Mouse (Mus musculus) CH12.LX (cell line): ENCODE measurements around the gene Stard10. TPM values are rescaled to one million over a fixed set of nuclear protein-coding genes. Genes with fewer than 3 reads are reported as not detected.

Experiments used
- DNase-seq: peaks from one replicate; pipeline ENCODE4 v3.0.0-alpha.2; 2013; ENCODE audit errors: extremely low read depth
- H3K27ac ChIP-seq: 2 replicates; pipeline ENCODE4 v1.5.1; 2012; ENCODE audit warnings: low read depth, mild to moderate bottlenecking, control low read depth, moderate library complexity; ENCODE audit not compliant: insufficient read depth
- H3K27me3 ChIP-seq: replicated peaks from 2 replicates; pipeline ENCODE3; 2012; ENCODE audit warnings: inconsistent platforms
- H3K36me3 ChIP-seq, 2 experiments: replicated peaks in 1 of 2; 2 replicates each; pipeline versions ENCODE3 to v1.6.1; 2012; ENCODE audit warnings: inconsistent platforms in 1 of 2, low read length in 1 of 2, mild to moderate bottlenecking in 1 of 2, mixed read lengths in 1 of 2, moderate library complexity in 1 of 2; ENCODE audit not compliant: control insufficient read depth in 1 of 2, insufficient read depth in 1 of 2
- H3K4me1 ChIP-seq, 2 experiments: 2 replicates each; pipeline ENCODE4 v1.6.1; 2012; ENCODE audit warnings: inconsistent platforms in 1 of 2, moderate library complexity in 1 of 2; ENCODE audit not compliant: insufficient read depth in 2 of 2, control insufficient read depth in 1 of 2
- H3K4me2 ChIP-seq: 2 replicates; pipeline ENCODE4 v1.6.1; 2012; ENCODE audit warnings: low read depth, mild to moderate bottlenecking, control low read depth; ENCODE audit not compliant: poor library complexity, insufficient read depth, severe bottlenecking
- H3K4me3 ChIP-seq, 3 experiments: fragments of 150-350 bp in 1 of 3; sonication (generic) in 1 of 3; replicated peaks in 1 of 3; 2 replicates each; pipeline versions ENCODE3 to v1.5.1; 2011 to 2012; ENCODE audit warnings: low read depth in 2 of 3, low read length in 2 of 3, mild to moderate bottlenecking in 2 of 3, moderate library complexity in 2 of 3, control low read depth in 1 of 3, improper control_type of control experiment in 1 of 3, inconsistent platforms in 1 of 3, mixed read lengths in 1 of 3; ENCODE audit not compliant: poor library complexity in 1 of 3
- H3K79me2 ChIP-seq: replicated peaks from 2 replicates; pipeline ENCODE4 v1.6.1; 2012; ENCODE audit warnings: mild to moderate bottlenecking, moderate library complexity; ENCODE audit not compliant: control insufficient read depth, poor library complexity, insufficient read depth, severe bottlenecking; ENCODE audit errors: extremely low read depth
- H3K9ac ChIP-seq: 2 replicates; pipeline ENCODE4 v1.6.1; 2012; ENCODE audit warnings: low read depth, mild to moderate bottlenecking, control low read depth, moderate library complexity; ENCODE audit not compliant: insufficient read depth
- H3K9me3 ChIP-seq: replicated peaks from 2 replicates; pipeline ENCODE3; 2012; ENCODE audit warnings: low read length, inconsistent platforms, mixed read lengths
- CHD1 ChIP-seq: IDR thresholded peaks from 2 replicates; pipeline ENCODE4 v1.6.1; 2012; ENCODE audit warnings: low read depth, low read length, improper control_type of control experiment, inconsistent platforms
- HCFC1 ChIP-seq: IDR thresholded peaks from 2 replicates; pipeline ENCODE4 v1.6.1; 2012; ENCODE audit warnings: low read depth, mild to moderate bottlenecking, inconsistent platforms, low read length, improper control_type of control experiment
- JUN ChIP-seq: IDR thresholded peaks from 2 replicates; pipeline ENCODE4 v1.6.1; 2011; ENCODE audit warnings: low read depth, mild to moderate bottlenecking, low read length, improper control_type of control experiment, moderate library complexity; ENCODE audit not compliant: insufficient read depth
- MAZ ChIP-seq: IDR thresholded peaks from 2 replicates; pipeline ENCODE4 v1.6.1; 2012; ENCODE audit warnings: low read depth, mild to moderate bottlenecking, inconsistent platforms, low read length, improper control_type of control experiment, moderate library complexity
- NRF1 ChIP-seq: IDR thresholded peaks from 2 replicates; pipeline ENCODE4 v1.6.1; 2014; ENCODE audit warnings: low read depth, mild to moderate bottlenecking, inconsistent platforms, low read length, improper control_type of control experiment, moderate library complexity
- POLR2AphosphoS2 ChIP-seq: IDR thresholded peaks from 2 replicates; pipeline ENCODE4 v1.6.1; 2011; ENCODE audit warnings: low read depth, low read length, improper control_type of control experiment
- RAD21 ChIP-seq: IDR thresholded peaks from 2 replicates; pipeline ENCODE4 v1.6.1; 2011; ENCODE audit warnings: low read depth, mild to moderate bottlenecking, low read length, improper control_type of control experiment, moderate library complexity
- SMC3 ChIP-seq: IDR thresholded peaks from 2 replicates; pipeline ENCODE4 v1.6.1; 2011; ENCODE audit warnings: low read depth, low read length, improper control_type of control experiment
- TBP ChIP-seq: conservative IDR thresholded peaks from 2 replicates; pipeline ENCODE4 v1.6.1; 2011; ENCODE audit warnings: low read depth, low read length, improper control_type of control experiment
- TCF12 ChIP-seq: IDR thresholded peaks from 2 replicates; pipeline ENCODE4 v1.6.1; 2014; ENCODE audit warnings: low read depth, mild to moderate bottlenecking, inconsistent platforms, low read length, improper control_type of control experiment
- UBTF ChIP-seq: IDR thresholded peaks from 2 replicates; pipeline ENCODE4 v1.6.1; 2012; ENCODE audit warnings: low read depth, mild to moderate bottlenecking, inconsistent platforms, low read length, improper control_type of control experiment, moderate library complexity
- USF2 ChIP-seq: conservative IDR thresholded peaks from 2 replicates; pipeline ENCODE4 v1.6.1; 2011; ENCODE audit warnings: low read depth, low read length, improper control_type of control experiment
- ZKSCAN1 ChIP-seq: IDR thresholded peaks from 2 replicates; pipeline ENCODE4 v1.6.1; 2012; ENCODE audit warnings: low read depth, inconsistent platforms, low read length, improper control_type of control experiment, borderline replicate concordance
- ZMIZ1 ChIP-seq: IDR thresholded peaks from 2 replicates; pipeline ENCODE4 v1.6.1; 2012; ENCODE audit warnings: low read depth, mild to moderate bottlenecking, inconsistent platforms, low read length, improper control_type of control experiment
- ZNF384 ChIP-seq: IDR thresholded peaks from 2 replicates; pipeline ENCODE4 v1.6.1; 2012; ENCODE audit warnings: low read depth, low read length, improper control_type of control experiment, inconsistent platforms
- dilution Hi-C: fragments of 300-500 bp; cut with MboI; formaldehyde crosslinking; loops from 2 replicates; pipeline ENCODE4 v1.14.3; 2020; ENCODE audit warnings: low sequenced_read_pairs; ENCODE audit not compliant: extremely low pct_unique_long_range_greater_than_20kb, extremely low pct_ligation_motif_present
- in situ Hi-C: fragments of 300-500 bp; cut with MboI; formaldehyde crosslinking; loops from 3 replicates; pipeline ENCODE4 v1.14.3; 2019; ENCODE audit warnings: low sequenced_read_pairs, low pct_ligation_motif_present, low pct_unique_long_range_greater_than_20kb, mixed read lengths
- polyA plus RNA-seq: library from polyadenylated mRNA; unstranded; fragments of >175 nt; gene quantifications from 2 replicates; pipeline ENCODE4 v1.2.1, GENCODE M21; 2012; ENCODE audit warnings: low read depth; ENCODE audit not compliant: insufficient read length
- total RNA-seq, 2 experiments: library from RNA; depleted of rRNA; stranded (reverse); fragments of 300-350 nt in 1 of 2; fragments of >200 nt in 1 of 2; gene quantifications; 2 replicates each; pipeline ENCODE4 v1.2.3; 2012 to 2014

Gene Stard10
- total and polyA plus RNA-seq, 3 experiments, result 2.4 to 12.7 (median 6.7) TPM

- 0 out of 2 replicates have a peak, but pooled peaks have one; percentile 14 for TF ChIP-seq TCF12
- no peak for TF ChIP-seq POLR2AphosphoS2
- H3K4me2 ChIP-seq, result no peak overlapping the region
- H3K27me3 ChIP-seq, result no peaks in the 10 kb centered on the region
- H3K79me2 ChIP-seq, result no peaks in the 10 kb centered on the region
- H3K36me3 ChIP-seq, result peaks cover 60 to 91% of the 10 kb centered on the region in 2 experiments
- in situ Hi-C loops (no loop called here), dilution Hi-C loops (no loop called here)
- no peak overlapping the region for H3K9ac ChIP-seq
- no peaks in the 10 kb centered on the region for H3K9me3 ChIP-seq
- DNase-seq, result no peak
- no peak overlapping the region for H3K4me3 ChIP-seq
- no peak overlapping the region for H3K27ac ChIP-seq
- H3K4me1 ChIP-seq, result peaks cover 16 to 76% of the 10 kb centered on the region in 2 experiments
Measured at GRCm38 (mm10) chr7:101290401-101290800, 26.5 kb upstream of the Stard10 start.

- H3K36me3 ChIP-seq, result peaks cover 64 to 91% of the 10 kb centered on the region in 2 experiments
- no peak for DNase-seq
- peaks cover 16 to 80% of the 10 kb centered on the region in 2 experiments for H3K4me1 ChIP-seq
- in situ Hi-C loops, result no loop called here
- H3K9me3 ChIP-seq, result no peaks in the 10 kb centered on the region
- H3K4me3 ChIP-seq, result no peak overlapping the region
- H3K27me3 ChIP-seq, result no peaks in the 10 kb centered on the region
- H3K27ac ChIP-seq, result 0 out of 2 replicates have a peak overlapping the region, but pooled peaks have one; percentile 20
- dilution Hi-C loops, result no loop called here
- H3K4me2 ChIP-seq, result no peak overlapping the region
- no peaks in the 10 kb centered on the region for H3K79me2 ChIP-seq
- TF ChIP-seq JUN (no peak), ZMIZ1 (no peak), RAD21 (no peak), NRF1 (no peak), SMC3 (no peak), HCFC1 (no peak), USF2 (no peak), MAZ (no peak)
- TF ChIP-seq, all 38 proteins: peak for 0
- H3K9ac ChIP-seq, result no peak overlapping the region
Measured at GRCm38 (mm10) chr7:101291211-101291610, 25.7 kb upstream of the Stard10 start.

DNA sequence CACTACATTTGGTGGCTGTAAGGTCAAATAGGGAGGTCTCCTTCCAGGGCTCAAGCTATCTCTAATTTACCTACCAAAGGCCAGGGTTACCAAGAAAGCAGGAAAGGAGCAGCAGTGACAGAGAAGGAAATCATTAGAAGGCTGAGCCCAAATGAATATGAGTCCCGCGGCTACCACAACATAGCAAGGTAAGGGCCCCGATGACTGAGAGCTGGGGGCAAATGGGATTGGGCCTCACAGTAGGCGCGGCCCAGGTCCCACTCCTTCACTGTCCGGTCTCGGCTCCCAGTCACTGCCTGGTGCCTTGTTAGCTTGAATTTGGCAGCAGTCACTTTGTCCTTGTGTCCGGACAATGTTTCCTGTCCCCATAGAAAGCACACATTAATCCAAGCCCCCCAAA, 25.2 kb upstream of the Stard10 start:
- H3K79me2 ChIP-seq, result no peaks in the 10 kb centered on the region
- H3K4me3 ChIP-seq, result no peak overlapping the region
- peaks cover 16 to 80% of the 10 kb centered on the region in 2 experiments for H3K4me1 ChIP-seq
- in situ Hi-C loops, result no loop called here
- no peaks in the 10 kb centered on the region for H3K9me3 ChIP-seq
- H3K36me3 ChIP-seq, result peaks cover 66 to 91% of the 10 kb centered on the region in 2 experiments
- H3K27ac ChIP-seq, result 0 out of 2 replicates have a peak overlapping the region, but pooled peaks have one; percentile 20
- H3K9ac ChIP-seq, result no peak overlapping the region
- dilution Hi-C loops, result no loop called here
- no peak for DNase-seq
- H3K27me3 ChIP-seq, result no peaks in the 10 kb centered on the region
- TF ChIP-seq ZNF384 (no peak), TCF12 (no peak), NRF1 (no peak), USF2 (no peak), UBTF (no peak), ZKSCAN1 (no peak), SMC3 (no peak), TBP (no peak), CHD1 (no peak)
- H3K4me2 ChIP-seq, result no peak overlapping the region
